In the genomic region with DNA sequence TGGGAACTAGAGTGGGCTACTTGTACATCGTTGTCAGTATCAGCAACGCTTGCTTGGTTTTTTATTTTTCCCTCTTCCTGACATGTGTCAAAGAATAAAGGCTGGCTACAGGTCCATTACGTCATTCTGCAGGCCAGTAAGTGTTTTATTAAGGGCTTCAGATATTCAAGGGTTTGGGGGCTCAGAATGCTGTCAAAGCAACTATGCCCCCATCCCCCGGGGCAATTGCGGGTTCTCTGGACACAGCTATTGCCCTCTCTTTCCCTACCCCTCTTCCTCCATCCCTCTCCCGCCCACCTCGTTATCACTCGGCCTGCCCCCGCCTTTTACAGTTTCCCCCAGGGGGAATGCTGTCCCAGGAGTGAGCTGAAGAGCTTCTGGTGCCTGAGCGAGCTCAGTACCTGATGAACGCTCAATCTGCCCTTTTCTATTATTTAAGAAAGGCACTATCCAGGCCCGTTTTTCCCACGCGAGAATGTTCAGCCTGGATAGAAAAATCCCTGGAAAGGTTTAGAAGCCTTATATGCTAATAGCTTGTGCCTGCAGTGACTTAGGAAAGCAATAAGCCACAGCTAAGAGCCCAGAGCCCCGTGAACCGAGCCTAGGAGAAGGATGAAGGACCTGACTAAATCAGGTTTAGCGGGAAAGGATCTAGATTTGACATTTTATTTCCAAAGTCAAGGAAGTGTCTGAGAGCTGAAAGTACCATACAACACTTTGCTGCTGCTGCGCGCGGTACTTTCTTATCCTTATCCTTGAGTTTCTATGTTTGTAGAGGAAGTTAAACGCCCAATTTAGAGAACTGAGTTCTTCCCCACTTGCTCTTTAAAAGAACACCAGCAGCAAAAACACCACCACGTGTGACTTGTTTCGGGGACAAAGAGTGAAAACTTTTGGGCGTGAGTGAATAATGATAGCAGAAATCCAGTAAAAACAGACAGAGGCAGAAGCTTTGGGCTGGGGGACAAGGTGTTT, we compare ENCODE assay signal across 8 mouse cellular contexts. TPM values are rescaled to one million over a fixed set of nuclear protein-coding genes. Genes with fewer than 3 reads are reported as not detected.
DNase-seq lines count a peak whose midpoint lies in the region; ATAC-seq and TF ChIP-seq lines count a peak whose summit lies in the region.

No protein-coding gene starts in this region.

- no peak for TF ChIP-seq CTCF in cortical plate, adult 2 months (IDR thresholded peaks at IDR 0.05; ENCODE audit: extremely low read depth, insufficient read depth, low read length)

- H3K9ac ChIP-seq in heart, embryonic 16.5 days (ENCODE audit: low read length): peak overlapping the region; percentile 83
- no peak overlapping the region for H3K9ac ChIP-seq in midbrain, embryonic 12.5 days (replicated peaks)

- H3K27me3 ChIP-seq in heart, embryonic 16.5 days (ENCODE audit: control insufficient read depth, insufficient read depth, low read length): no peaks in the 10 kb centered on the region
- H3K27me3 ChIP-seq in midbrain, embryonic 12.5 days: peaks cover 80% of the 10 kb centered on the region

- no peak for ATAC-seq in heart, embryonic 16.5 days (replicated peaks; ENCODE audit: extremely low read depth, insufficient read depth, low FRiP score)
- no peak for ATAC-seq in midbrain, embryonic 12.5 days (ENCODE audit: low FRiP score, low read depth)

- H3K4me1 ChIP-seq in cortical plate, adult 2 months (ENCODE audit: control insufficient read depth, insufficient read depth, low read length): no peaks in the 10 kb centered on the region
- H3K4me1 ChIP-seq in heart, embryonic 16.5 days (ENCODE audit: control insufficient read depth, insufficient read depth, low read length): peaks cover 26% of the 10 kb centered on the region
- peaks cover 39% of the 10 kb centered on the region for H3K4me1 ChIP-seq in midbrain, embryonic 12.5 days

- TF ChIP-seq POLR2A in cortical plate, adult 2 months (IDR thresholded peaks at IDR 0.05; ENCODE audit: extremely low read depth, insufficient read depth, low read length): no peak

- peak overlapping the region; percentile 48; the same call in 1 of the 2 replicates for H3K4me3 ChIP-seq in cortical plate, adult 2 months (ENCODE audit: insufficient read depth, low read length)
- peak overlapping the region; percentile 85 for H3K4me3 ChIP-seq in heart, embryonic 16.5 days (ENCODE audit: low read length)
- peak overlapping the region; percentile 51 for H3K4me3 ChIP-seq in midbrain, embryonic 12.5 days

- H3K9me3 ChIP-seq in heart, embryonic 16.5 days (replicated peaks; ENCODE audit: control insufficient read depth, low read length): no peaks in the 10 kb centered on the region
- no peaks in the 10 kb centered on the region for H3K9me3 ChIP-seq in midbrain, embryonic 12.5 days

- no peak overlapping the region for H3K27ac ChIP-seq in cortical plate, adult 2 months (ENCODE audit: insufficient read depth, low read length)
- peak overlapping the region; percentile 91 for H3K27ac ChIP-seq in heart, embryonic 16.5 days (ENCODE audit: low read length)
- H3K27ac ChIP-seq in midbrain, embryonic 12.5 days (replicated peaks): no peak overlapping the region

- no peaks in the 10 kb centered on the region for H3K36me3 ChIP-seq in heart, embryonic 16.5 days (ENCODE audit: control insufficient read depth, insufficient read depth)
- H3K36me3 ChIP-seq in midbrain, embryonic 12.5 days: no peaks in the 10 kb centered on the region

- peak; percentile 11 to 22 for DNase-seq in cerebellum, adult 18-20 months
- no peak for DNase-seq in cerebellum, postnatal 4 days (ENCODE audit: low spot score in 2 of 2)
- no peak for DNase-seq in c-Kit-positive CD71-positive TER-119-positive erythroid progenitor cells, embryonic 14.5 days (ENCODE audit: low spot score)
- no peak for DNase-seq in frontal cortex, postnatal 14 days (ENCODE audit: low spot score in 2 of 2)
- no peak for DNase-seq in thymus, adult 18-20 months

- 2% methylated on average over 24 of the region's 24 CpGs for WGBS in heart, embryonic 16.5 days
- WGBS in midbrain, embryonic 12.5 days: 2% methylated on average over 24 of the region's 24 CpGs

- peak overlapping the region; percentile 87 for H3K4me2 ChIP-seq in heart, embryonic 16.5 days (ENCODE audit: low read depth, low read length)
- peak overlapping the region; percentile 98 for H3K4me2 ChIP-seq in midbrain, embryonic 12.5 days (replicated peaks)

RNA-seq across cellular contexts. Expression of gene Creb5, which starts 1.8 kb away (rescaled TPM):
- polyA plus RNA-seq in cortical plate, adult 2 months (2012; rRNA removed): 2.1 and 2.3 TPM in 2 replicates
- 25.4 and 29.2 TPM in 2 replicates for polyA plus RNA-seq in heart, embryonic 16.5 days (2015; fragmentation: Nextera tagmentation; extraction: Ambion mirVana)
- 6.3 and 6.5 TPM in 2 replicates for polyA plus RNA-seq in midbrain, embryonic 12.5 days (2016; fragmentation: Nextera tagmentation; extraction: Ambion mirVana)

Comparison
In these comparisons a context has a peak if more than half of its experiments do, and no peak if none do; other contexts are left out.
1. DNase-seq: peak in cerebellum, adult 18-20 months (2 of 2); none in cerebellum, postnatal 4 days (0 of 2), c-Kit-positive CD71-positive TER-119-positive erythroid progenitor cells, embryonic 14.5 days (single experiment), frontal cortex, postnatal 14 days (0 of 2) and thymus, adult 18-20 months (0 of 2).
2. Peak in every context shown above with its lines, with median percentiles within 50 percentile points of each other: H3K4me3 ChIP-seq.